Mouse (Mus musculus) kidney, adult 11 months (tissue): Measurements from ENCODE around the gene Bag6.

Experiments used
- DNase-seq: peaks from one replicate; pipeline ENCODE4 v3.0.0; 2022

Gene Bag6

GRCm38 (mm10) chr17:35168541-35169207 lies 33.7 kb downstream of the Bag6 start:
- no peak for DNase-seq

DNA sequence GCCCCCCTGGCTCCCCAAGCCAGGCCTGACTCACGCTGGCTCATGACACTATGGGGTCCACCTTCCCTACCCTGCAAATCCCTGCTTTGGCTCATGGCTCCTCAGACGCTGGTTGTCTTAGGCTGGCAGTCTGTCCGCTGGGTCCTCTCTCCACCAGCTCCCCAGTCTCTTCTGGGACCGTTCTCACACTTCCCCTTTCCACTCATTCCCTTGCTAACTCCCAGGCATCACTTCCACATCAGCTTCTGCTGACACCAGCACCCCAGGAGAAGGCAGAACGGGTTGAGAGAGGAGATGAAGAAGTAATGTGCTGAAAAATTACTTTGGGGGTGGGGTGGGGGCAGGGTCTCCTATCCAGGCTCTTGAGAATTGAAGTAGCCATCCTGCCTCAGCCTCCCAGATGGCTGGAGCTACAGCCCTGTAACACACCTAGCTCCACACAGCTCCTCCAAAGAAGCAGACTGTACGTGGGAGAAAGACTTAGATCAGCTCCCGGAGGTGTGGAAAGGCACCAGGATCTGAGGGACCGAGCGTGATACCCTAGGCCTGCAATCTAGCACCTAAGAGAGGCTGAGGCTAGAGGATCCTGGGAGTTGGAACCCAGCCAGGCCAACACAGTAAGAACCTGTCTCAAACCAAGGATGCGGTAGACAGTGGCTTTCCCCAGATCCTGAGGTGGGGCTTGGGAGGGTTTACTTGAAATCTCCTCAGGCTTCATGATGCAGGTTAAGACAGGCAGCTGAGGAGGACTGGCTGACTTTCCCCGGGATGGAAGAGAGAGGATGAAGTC lies 37.7 kb downstream of the Bag6 start:
- no peak for DNase-seq

GRCm38 (mm10) chr17:35173329-35173728 lies 38.4 kb downstream of the Bag6 start:
- DNase-seq, result no peak

DNA sequence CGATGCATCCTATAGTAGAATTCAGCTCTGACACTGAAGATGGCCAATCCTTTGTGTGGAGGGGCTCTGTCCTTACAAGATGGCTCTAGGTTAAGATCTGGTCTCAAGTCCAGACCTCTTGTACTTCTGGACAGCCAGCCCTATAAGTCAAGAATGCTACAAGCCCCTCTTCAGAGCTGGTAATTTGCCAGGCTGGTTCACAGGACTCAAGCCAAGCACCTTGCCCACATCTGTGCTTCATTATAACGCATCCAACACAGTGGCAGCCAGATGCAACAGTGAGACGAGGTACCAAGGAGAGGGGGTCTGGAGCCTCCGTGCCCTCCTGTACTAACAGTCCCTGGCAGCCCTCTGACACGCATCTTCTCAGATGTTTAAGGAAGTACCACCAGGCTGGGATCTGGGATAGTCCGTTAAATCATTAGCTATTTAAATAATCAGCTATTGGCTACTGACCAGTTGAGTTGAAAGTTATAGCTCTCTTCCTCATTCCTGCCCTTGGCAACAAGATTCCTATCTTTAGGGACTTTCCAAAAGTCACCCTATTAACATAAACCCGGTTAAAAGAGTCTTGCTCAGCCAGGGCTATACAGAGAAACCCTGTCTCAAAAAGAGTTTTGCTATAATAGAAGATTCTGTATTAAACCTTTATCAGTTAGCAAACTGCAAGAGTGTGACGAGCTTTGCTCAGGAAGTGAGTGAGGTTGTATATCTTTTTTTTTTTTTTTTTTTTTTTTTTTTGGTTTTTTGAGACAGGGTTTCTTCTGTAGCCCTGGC lies 39.4 kb downstream of the Bag6 start:
- no peak for DNase-seq

GRCm38 (mm10) chr17:35175382-35175781 lies 40.4 kb downstream of the Bag6 start:
- no peak for DNase-seq

DNA sequence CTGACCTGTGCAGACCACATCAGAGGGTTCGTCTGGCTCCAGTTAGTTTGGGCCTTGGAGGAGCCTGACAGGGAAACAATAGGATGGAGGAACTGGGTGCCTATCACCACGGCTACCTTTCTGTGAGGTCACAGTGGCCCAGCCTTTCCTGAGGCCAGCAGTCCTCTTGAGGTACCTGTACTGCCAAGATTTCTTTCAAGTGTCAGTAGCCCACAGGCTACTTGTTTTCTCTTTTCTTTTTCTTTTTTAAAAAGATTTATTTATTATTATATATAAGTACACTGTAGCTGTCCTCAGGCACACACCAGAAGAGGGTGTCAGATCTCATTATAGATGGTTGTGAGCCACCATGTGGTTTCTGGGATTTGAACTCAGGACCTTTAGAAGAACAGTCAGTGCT lies 41.0 kb downstream of the Bag6 start, which contains the start of gene Aif1:
Gene Aif1 (minus strand): TSS at position 101 of the 400 bp plus-strand sequence.
- DNase-seq, result no peak

GRCm38 (mm10) chr17:35178528-35178927 lies 43.5 kb downstream of the Bag6 start:
- DNase-seq, result peak; percentile 64

DNA sequence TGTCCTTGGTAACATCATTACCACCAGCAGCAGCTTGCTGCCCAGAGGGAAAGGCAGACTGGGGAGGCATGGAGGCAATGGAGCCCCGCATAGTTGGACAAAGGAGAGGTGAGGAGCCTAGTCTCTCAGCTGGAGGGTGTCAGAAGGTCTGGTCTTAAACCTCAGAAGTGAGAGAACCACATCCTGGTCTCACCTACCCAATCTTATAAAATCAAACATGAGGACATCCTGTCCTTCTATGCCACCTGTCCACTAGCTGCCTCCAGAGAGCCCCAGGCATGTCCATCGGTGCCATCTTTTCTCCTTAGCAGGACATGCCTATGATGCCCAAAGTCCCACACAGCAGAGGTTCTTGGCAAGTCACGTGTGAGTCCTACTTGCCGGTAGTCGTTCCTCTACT lies 45.1 kb downstream of the Bag6 start:
- DNase-seq, result no peak

- DNase-seq, result peak; percentile 52
Observed at GRCm38 (mm10) chr17:35185639-35186611, 50.9 kb downstream of the Bag6 start.

GRCm38 (mm10) chr17:35186681-35187080 lies 51.7 kb downstream of the Bag6 start:
- DNase-seq, result no peak

- no peak for DNase-seq
Observed at GRCm38 (mm10) chr17:35187345-35187744, 52.4 kb downstream of the Bag6 start.

- no peak for DNase-seq
Observed at GRCm38 (mm10) chr17:35187959-35188610, 53.1 kb downstream of the Bag6 start, which contains the start of gene Lst1. TSS of gene Lst1 (minus strand) at chr17:35188439.

- no peak for DNase-seq
Observed at GRCm38 (mm10) chr17:35189186-35189585, 54.2 kb downstream of the Bag6 start.

GRCm38 (mm10) chr17:35190096-35190495 lies 55.1 kb downstream of the Bag6 start:
- DNase-seq, result no peak

GRCm38 (mm10) chr17:35191723-35192122 lies 56.7 kb downstream of the Bag6 start:
- no peak for DNase-seq

GRCm38 (mm10) chr17:35192924-35193323 lies 57.9 kb downstream of the Bag6 start:
- no peak for DNase-seq

DNA sequence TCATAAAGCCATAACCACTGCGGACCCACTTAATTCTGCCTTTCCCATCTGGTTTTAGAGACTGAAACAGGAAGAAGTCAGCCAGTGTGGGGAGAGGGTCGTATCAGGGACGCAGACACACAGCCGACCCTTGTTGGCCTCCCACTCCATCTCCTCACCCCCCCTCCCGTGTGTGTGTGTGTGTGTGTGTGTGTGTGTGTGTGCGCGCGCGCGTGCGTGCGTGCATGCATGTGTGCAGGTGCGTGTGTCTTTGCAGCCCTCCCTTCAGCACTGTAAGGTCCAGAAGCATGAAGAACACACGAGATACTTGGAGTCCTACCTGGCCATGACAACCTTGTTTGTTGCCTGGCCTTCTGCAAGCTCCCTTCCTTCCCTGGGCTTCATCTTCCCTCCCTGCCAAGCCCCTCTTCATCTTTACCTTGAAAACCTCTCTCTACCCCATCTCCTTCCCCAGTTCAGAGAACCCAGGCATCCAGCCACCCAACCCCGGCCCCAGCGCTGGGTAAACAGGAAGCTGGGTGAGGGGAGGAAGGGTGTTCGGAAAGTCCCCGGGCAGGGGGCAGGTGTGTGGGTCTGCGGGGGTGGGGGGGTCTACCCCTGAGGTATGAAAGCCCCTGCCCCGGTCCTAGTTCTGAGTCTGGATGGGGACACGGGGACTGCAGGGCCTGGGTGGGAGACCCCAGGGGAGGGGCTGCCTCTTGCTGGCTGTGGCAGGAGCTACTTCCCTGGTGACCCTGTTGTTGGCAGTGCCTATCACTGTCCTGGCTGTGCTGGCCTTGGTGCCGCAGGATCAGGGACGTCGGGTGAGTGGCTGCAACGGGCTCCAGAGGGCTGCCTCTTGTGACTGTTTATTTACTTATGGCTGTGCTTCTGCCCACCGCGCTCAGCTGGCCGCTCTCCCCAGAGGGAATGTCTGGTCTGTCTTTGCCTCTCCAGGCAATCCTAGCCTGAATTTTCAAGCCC lies 59.2 kb downstream of the Bag6 start, which contains the start of gene Ltb:
Gene Ltb (plus strand): TSS at position 559 of the 963 bp plus-strand sequence.
- DNase-seq, result no peak

- no peak for DNase-seq
Observed at GRCm38 (mm10) chr17:35194844-35195630, 60.1 kb downstream of the Bag6 start.

DNA sequence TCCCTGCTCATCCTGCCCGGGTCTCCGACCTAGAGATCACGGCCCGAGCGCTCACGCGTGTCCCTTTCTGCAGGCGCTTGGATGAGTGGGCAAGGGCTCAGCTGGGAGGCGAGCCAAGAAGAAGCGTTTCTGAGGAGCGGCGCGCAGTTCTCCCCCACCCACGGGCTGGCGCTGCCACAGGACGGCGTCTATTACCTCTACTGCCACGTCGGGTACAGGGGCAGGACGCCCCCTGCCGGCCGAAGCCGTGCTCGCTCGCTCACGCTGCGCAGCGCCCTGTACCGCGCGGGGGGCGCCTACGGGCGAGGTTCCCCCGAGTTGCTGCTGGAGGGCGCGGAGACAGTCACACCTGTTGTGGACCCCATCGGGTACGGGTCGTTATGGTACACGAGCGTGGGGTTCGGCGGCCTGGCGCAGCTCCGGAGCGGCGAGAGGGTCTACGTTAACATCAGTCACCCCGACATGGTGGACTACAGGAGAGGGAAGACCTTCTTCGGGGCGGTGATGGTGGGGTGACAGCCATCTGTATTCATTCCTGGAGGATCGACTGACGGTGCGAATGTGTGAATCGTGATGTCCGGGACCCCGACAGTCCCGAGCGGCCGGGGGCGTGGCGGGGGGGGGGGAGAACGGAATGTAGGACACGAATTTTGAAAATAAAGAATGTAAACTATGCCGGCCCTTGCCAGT lies 60.8 kb downstream of the Bag6 start:
- peak; percentile 63 for DNase-seq
